Mouse (Mus musculus) urinary bladder, adult 18-20 months (tissue): ENCODE measurements at regions not wholly inside any gene's neighbourhood (a gene's known extent, or its start where the extent isn't known, plus 50 kb on each side); places are given as distances from the start of the nearest gene placed in this dataset.

ENCODE experiments used
- DNase-seq, 2 experiments: peaks; one replicate each; pipeline ENCODE4 v3.0.0; 2022; ENCODE audit warnings: low spot score in 2 of 2, mixed read lengths in 2 of 2

- no peak for DNase-seq
Observed at GRCm38 (mm10) chr7:145045230-145045629, 105.5 kb upstream of the Ccnd1 start.

GRCm38 (mm10) chr7:145043455-145044149 lies 103.9 kb upstream of the Ccnd1 start:
- DNase-seq, result no peak

- DNase-seq, result no peak
Observed at GRCm38 (mm10) chr7:145040871-145041270, 101.1 kb upstream of the Ccnd1 start.

- no peak for DNase-seq
Observed at GRCm38 (mm10) chr7:145034385-145034784, 94.7 kb upstream of the Ccnd1 start.

- no peak for DNase-seq
Observed at GRCm38 (mm10) chr7:145031275-145031674, 91.5 kb upstream of the Ccnd1 start.

- DNase-seq, result peak; percentile 52 to 58
Observed at GRCm38 (mm10) chr7:145030635-145031141, 91.0 kb upstream of the Ccnd1 start.

- DNase-seq, result no peak
Observed at GRCm38 (mm10) chr7:145029622-145030021, 89.9 kb upstream of the Ccnd1 start.

- DNase-seq, result no peak
Observed at GRCm38 (mm10) chr7:145029124-145029523, 89.4 kb upstream of the Ccnd1 start.

- DNase-seq, result no peak
Observed at GRCm38 (mm10) chr7:145027061-145027460, 87.3 kb upstream of the Ccnd1 start.

- DNase-seq, result no peak
Observed at GRCm38 (mm10) chr7:145026014-145026285, 86.2 kb upstream of the Ccnd1 start.

GRCm38 (mm10) chr7:145025186-145026013 lies 85.7 kb upstream of the Ccnd1 start:
- DNase-seq, result no peak

GRCm38 (mm10) chr7:145024651-145025050 lies 84.9 kb upstream of the Ccnd1 start:
- no peak for DNase-seq

GRCm38 (mm10) chr7:145019137-145019536 lies 79.4 kb upstream of the Ccnd1 start:
- no peak for DNase-seq

GRCm38 (mm10) chr7:145018149-145018548 lies 78.4 kb upstream of the Ccnd1 start:
- no peak for DNase-seq

GRCm38 (mm10) chr7:145015463-145016085 lies 75.8 kb upstream of the Ccnd1 start:
- no peak for DNase-seq

GRCm38 (mm10) chr7:145010757-145011156 lies 71.0 kb upstream of the Ccnd1 start:
- DNase-seq, result no peak

- no peak for DNase-seq
Observed at GRCm38 (mm10) chr7:145010004-145010403, 70.3 kb upstream of the Ccnd1 start.

GRCm38 (mm10) chr7:145008662-145009333 lies 69.1 kb upstream of the Ccnd1 start:
- no peak for DNase-seq

- DNase-seq, result no peak
Observed at GRCm38 (mm10) chr7:145007216-145007615, 67.5 kb upstream of the Ccnd1 start.

- DNase-seq, result no peak
Observed at GRCm38 (mm10) chr7:145001503-145002084, 61.9 kb upstream of the Ccnd1 start.

- DNase-seq, result no peak
Observed at GRCm38 (mm10) chr7:144999741-145000140, 60.0 kb upstream of the Ccnd1 start.

- DNase-seq, result no peak
Observed at GRCm38 (mm10) chr7:144996847-144997246, 57.1 kb upstream of the Ccnd1 start.
